Mouse (Mus musculus): Measurements from ENCODE around the gene 1700093K21Rik. TPM values are rescaled to one million over a fixed set of nuclear protein-coding genes. Genes with fewer than 3 reads are reported as not detected.
A peak's percentile ranks its signal among the peaks of the same experiment; 100 is the strongest.

The 1700093K21Rik gene
- polyA plus RNA-seq, 1 experiment from 2014 or later = not detected

- 33% methylated on average over 5 of the region's 5 CpGs for WGBS
- DNase-seq (no peak), ATAC-seq (ENCODE audit: insufficient read depth) (no peak)
- H3K4me3 ChIP-seq (ENCODE audit: low read depth, low read length) = peak overlapping the region; percentile 36
- H3K9ac ChIP-seq = peak overlapping the region; percentile 53; the same call in 1 of the 2 replicates
- H3K9me3 ChIP-seq (ENCODE audit: low read depth, low read length) = no peaks in the 10 kb centered on the region
- H3K36me3 ChIP-seq (ENCODE audit: insufficient read depth) = peaks cover 21% of the 10 kb centered on the region
- H3K27ac ChIP-seq (ENCODE audit: low read depth) = peak overlapping the region; percentile 76; the same call in 1 of the 2 replicates
- TF ChIP-seq CTCF (IDR thresholded peaks at IDR 0.05; ENCODE audit: low read depth) = no peak
- H3K27me3 ChIP-seq (ENCODE audit: insufficient read depth, low read length) = no peaks in the 10 kb centered on the region
- peaks cover 7% of the 10 kb centered on the region; the same call in 1 of the 2 replicates for H3K4me1 ChIP-seq (ENCODE audit: insufficient read depth)
- peak overlapping the region; percentile 59 for H3K4me2 ChIP-seq
These were observed 22.3 kb downstream of the 1700093K21Rik start for GRCm38 (mm10) chr11:23498609-23499008.

GRCm38 (mm10) chr11:23497718-23498509 lies 23.0 kb downstream of the 1700093K21Rik start, which contains the start of gene Ahsa2:
Gene Ahsa2 (minus strand): TSS chr11:23498030.
- peak within 1 kb of the TSS; percentile 80 for H3K4me2 ChIP-seq
- H3K27ac ChIP-seq (ENCODE audit: low read depth) = peak within 1 kb of the TSS; percentile 98
- peaks cover 7% of the 10 kb centered on the region; the same call in 1 of the 2 replicates for H3K4me1 ChIP-seq (ENCODE audit: insufficient read depth)
- no peaks in the 10 kb centered on the region for H3K27me3 ChIP-seq (ENCODE audit: insufficient read depth, low read length)
- H3K4me3 ChIP-seq (ENCODE audit: low read depth, low read length) = peak within 1 kb of the TSS; percentile 80
- H3K9ac ChIP-seq = peak within 1 kb of the TSS; percentile 94
- ATAC-seq (ENCODE audit: insufficient read depth) (peak; percentile 94), DNase-seq (peak; percentile 97)
- H3K36me3 ChIP-seq (ENCODE audit: insufficient read depth) = peaks cover 28% of the 10 kb centered on the region
- TF ChIP-seq CTCF (IDR thresholded peaks at IDR 0.05; ENCODE audit: low read depth) = no peak
- 1% methylated on average over 49 of the region's 66 CpGs for WGBS
- no peaks in the 10 kb centered on the region for H3K9me3 ChIP-seq (ENCODE audit: low read depth, low read length)

- peak; percentile 86 for ATAC-seq (ENCODE audit: insufficient read depth)
- Histone ChIP-seq H3K4me1 (ENCODE audit: insufficient read depth) (peaks cover 7% of the 10 kb centered on the region; the same call in 1 of the 2 replicates), H3K27ac (ENCODE audit: low read depth) (peak overlapping the region; percentile 98), H3K9ac (peak overlapping the region; percentile 94), H3K4me2 (peak overlapping the region; percentile 80), H3K9me3 (ENCODE audit: low read depth, low read length) (no peaks in the 10 kb centered on the region), H3K27me3 (ENCODE audit: insufficient read depth, low read length) (no peaks in the 10 kb centered on the region), H3K36me3 (ENCODE audit: insufficient read depth) (peaks cover 34% of the 10 kb centered on the region), H3K4me3 (ENCODE audit: low read depth, low read length) (peak overlapping the region; percentile 80)
- TF ChIP-seq CTCF (IDR thresholded peaks at IDR 0.05; ENCODE audit: low read depth) = no peak
- under 1% methylated on average over 22 of the region's 22 CpGs for WGBS
- DNase-seq = peak; percentile 91
These were observed 23.6 kb downstream of the 1700093K21Rik start for GRCm38 (mm10) chr11:23497335-23497717.

DNA sequence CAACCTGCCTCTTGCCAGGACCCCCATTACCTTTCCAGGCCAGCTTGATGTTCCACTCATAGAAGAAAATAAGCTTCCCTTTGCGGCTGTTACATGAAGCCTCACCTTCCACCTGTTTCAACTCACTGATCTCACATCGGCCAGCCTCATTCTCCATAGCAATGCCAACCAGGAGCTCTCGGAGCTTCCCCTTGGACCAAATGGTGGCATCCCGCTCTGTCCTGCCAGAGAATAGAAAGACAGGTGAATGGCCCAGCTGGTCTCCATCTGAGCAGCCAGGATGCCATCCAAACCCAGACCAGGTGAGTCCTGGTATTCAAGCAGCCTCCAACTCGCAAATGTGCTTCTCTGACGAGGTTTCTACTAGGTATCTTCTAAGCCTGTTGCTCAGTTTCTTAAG lies 24.3 kb downstream of the 1700093K21Rik start:
- ATAC-seq (ENCODE audit: insufficient read depth) (no peak), DNase-seq (no peak)
- Histone ChIP-seq H3K27ac (ENCODE audit: low read depth) (no peak overlapping the region), H3K4me1 (ENCODE audit: insufficient read depth) (peaks cover 7% of the 10 kb centered on the region; the same call in 1 of the 2 replicates), H3K4me2 (peak overlapping the region; percentile 80), H3K36me3 (ENCODE audit: insufficient read depth) (peaks cover 39% of the 10 kb centered on the region), H3K4me3 (ENCODE audit: low read depth, low read length) (peak overlapping the region; percentile 80), H3K9ac (peak overlapping the region; percentile 94), H3K9me3 (ENCODE audit: low read depth, low read length) (no peaks in the 10 kb centered on the region), H3K27me3 (ENCODE audit: insufficient read depth, low read length) (no peaks in the 10 kb centered on the region)
- TF ChIP-seq CTCF (IDR thresholded peaks at IDR 0.05; ENCODE audit: low read depth) = no peak
- WGBS = 40% methylated on average over 6 of the region's 6 CpGs

- ATAC-seq (ENCODE audit: insufficient read depth) (no peak), DNase-seq (no peak)
- Histone ChIP-seq H3K9ac (no peak overlapping the region), H3K4me3 (ENCODE audit: low read depth, low read length) (no peak overlapping the region), H3K4me1 (ENCODE audit: insufficient read depth) (peaks cover 7% of the 10 kb centered on the region; the same call in 1 of the 2 replicates), H3K36me3 (ENCODE audit: insufficient read depth) (peaks cover 53% of the 10 kb centered on the region), H3K27ac (ENCODE audit: low read depth) (no peak overlapping the region), H3K27me3 (ENCODE audit: insufficient read depth, low read length) (no peaks in the 10 kb centered on the region), H3K4me2 (no peak overlapping the region; the same call in 1 of the 2 replicates), H3K9me3 (ENCODE audit: low read depth, low read length) (no peaks in the 10 kb centered on the region)
- TF ChIP-seq CTCF (IDR thresholded peaks at IDR 0.05; ENCODE audit: low read depth) = no peak
- WGBS = 94% methylated on average over 6 of the region's 6 CpGs
These were observed 25.7 kb downstream of the 1700093K21Rik start for GRCm38 (mm10) chr11:23495231-23495630.

DNA sequence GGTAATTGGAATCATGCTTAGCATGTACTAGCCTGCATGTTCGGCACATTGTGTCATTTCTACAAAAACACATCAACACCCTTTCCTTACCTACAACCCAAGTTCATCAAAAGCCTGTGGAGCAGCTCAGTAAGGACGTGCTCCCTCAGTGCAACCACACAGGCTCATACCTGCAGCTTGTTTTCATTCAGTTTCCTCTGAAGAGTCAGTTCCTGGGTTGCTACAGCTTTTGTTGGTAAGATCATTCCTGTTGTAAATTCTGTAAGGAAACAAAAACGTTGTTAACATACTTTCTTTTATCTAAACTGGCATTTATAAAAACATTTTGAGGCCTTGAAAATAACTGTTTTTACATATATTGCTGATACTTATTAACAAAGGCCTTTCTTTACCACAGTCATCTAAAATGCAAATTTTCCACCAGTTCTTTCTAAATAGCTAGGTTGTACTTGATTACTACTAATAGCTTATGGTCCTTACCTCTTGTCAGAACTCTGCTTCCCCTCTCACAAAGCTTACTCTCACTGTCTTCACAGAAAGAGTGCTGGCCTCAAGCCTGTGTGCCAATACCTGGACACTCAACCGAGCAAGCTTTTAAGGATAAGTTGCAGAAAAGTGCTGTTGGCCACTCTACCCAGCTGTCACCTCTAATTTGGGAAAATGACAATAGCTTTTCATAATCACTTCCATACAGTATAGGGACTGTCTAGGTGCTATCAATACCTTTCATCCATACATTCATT lies 28.7 kb downstream of the 1700093K21Rik start:
- Histone ChIP-seq H3K27me3 (ENCODE audit: insufficient read depth, low read length) (no peaks in the 10 kb centered on the region), H3K9ac (no peak overlapping the region), H3K27ac (ENCODE audit: low read depth) (no peak overlapping the region), H3K4me2 (no peak overlapping the region), H3K9me3 (ENCODE audit: low read depth, low read length) (no peaks in the 10 kb centered on the region), H3K36me3 (ENCODE audit: insufficient read depth) (peaks cover 83% of the 10 kb centered on the region), H3K4me3 (ENCODE audit: low read depth, low read length) (no peak overlapping the region), H3K4me1 (ENCODE audit: insufficient read depth) (peaks cover 7% of the 10 kb centered on the region; the same call in 1 of the 2 replicates)
- no peak for TF ChIP-seq CTCF (IDR thresholded peaks at IDR 0.05; ENCODE audit: low read depth)
- ATAC-seq (ENCODE audit: insufficient read depth) (no peak), DNase-seq (no peak)
- WGBS = 84% methylated on average over 4 of the region's 4 CpGs

GRCm38 (mm10) chr11:23489955-23490354 lies 31.0 kb downstream of the 1700093K21Rik start:
- H3K4me3 ChIP-seq (ENCODE audit: low read depth, low read length) = no peak overlapping the region
- ATAC-seq (ENCODE audit: insufficient read depth) (no peak), DNase-seq (no peak)
- H3K4me1 ChIP-seq (ENCODE audit: insufficient read depth) = no peaks in the 10 kb centered on the region
- H3K9ac ChIP-seq = no peak overlapping the region
- no peaks in the 10 kb centered on the region for H3K27me3 ChIP-seq (ENCODE audit: insufficient read depth, low read length)
- H3K27ac ChIP-seq (ENCODE audit: low read depth) = no peak overlapping the region
- H3K4me2 ChIP-seq = no peak overlapping the region
- 75% methylated on average over 1 of the region's 1 CpGs for WGBS
- TF ChIP-seq CTCF (IDR thresholded peaks at IDR 0.05; ENCODE audit: low read depth) = no peak
- no peaks in the 10 kb centered on the region for H3K9me3 ChIP-seq (ENCODE audit: low read depth, low read length)
- peaks cover 85% of the 10 kb centered on the region for H3K36me3 ChIP-seq (ENCODE audit: insufficient read depth)

Small RNAs within 50 kb of the gene (microRNA-seq; reads per million reads assigned to microRNA genes)
- gene Gm47279 (ENCODE audit: borderline number of aligned reads) = not detected

Other genes starting within 250 kb of the 1700093K21Rik start
- gene Usp34, start 214.3 kb downstream of the 1700093K21Rik start, polyA plus RNA-seq (2014; fragmentation: Nextera tagmentation; extraction: Ambion mirVana) = 37.2 and 40.7 TPM in 2 replicates
- 82.0 and 94.8 TPM in 2 replicates for gene Ahsa2, start 23.1 kb downstream of the 1700093K21Rik start, polyA plus RNA-seq (2014; fragmentation: Nextera tagmentation; extraction: Ambion mirVana)
- 21.5 and 21.6 TPM in 2 replicates for gene 0610010F05Rik, start 112.5 kb upstream of the 1700093K21Rik start, polyA plus RNA-seq (2014; fragmentation: Nextera tagmentation; extraction: Ambion mirVana)
- 20.2 and 24.9 TPM in 2 replicates for gene Pus10, start 144.5 kb upstream of the 1700093K21Rik start, polyA plus RNA-seq (2014; fragmentation: Nextera tagmentation; extraction: Ambion mirVana)
- 25.7 and 30.4 TPM in 2 replicates for gene Pex13, start 144.8 kb upstream of the 1700093K21Rik start, polyA plus RNA-seq (2014; fragmentation: Nextera tagmentation; extraction: Ambion mirVana)
- gene Rel, start 249.8 kb upstream of the 1700093K21Rik start, polyA plus RNA-seq (2014; fragmentation: Nextera tagmentation; extraction: Ambion mirVana) = 1.4 and 1.5 TPM in 2 replicates

Data from lung, embryonic 14.5 days (tissue).